Mouse (Mus musculus): ENCODE measurements around the gene Draxin. TPM values are rescaled to one million over a fixed set of nuclear protein-coding genes. Genes with fewer than 3 reads are reported as not detected.

Gene Draxin
- total and polyA plus RNA-seq, 3 experiments: 0.04 TPM; not detected in 2

- no peak for TF ChIP-seq TBP (conservative IDR thresholded peaks at IDR 0.05; ENCODE audit: low read depth, low read length)
- TF ChIP-seq CHD2 (IDR thresholded peaks at IDR 0.05; ENCODE audit: low read length): no peak
- no peak for TF ChIP-seq ELF1 (IDR thresholded peaks at IDR 0.05; ENCODE audit: low read depth, low read length)
- no peak for TF ChIP-seq MAX (IDR thresholded peaks at IDR 0.05; ENCODE audit: low read length)
- no peak for TF ChIP-seq NRF1 (IDR thresholded peaks at IDR 0.05; ENCODE audit: low read depth, low read length)
- no peak for TF ChIP-seq GABPA (IDR thresholded peaks at IDR 0.05; ENCODE audit: insufficient replicate concordance, low read depth, low read length)
- no peak for TF ChIP-seq IRF4 (IDR thresholded peaks at IDR 0.05; ENCODE audit: low read depth, low read length)
- no peak for TF ChIP-seq UBTF (IDR thresholded peaks at IDR 0.05; ENCODE audit: low read depth, low read length)
- no peak for TF ChIP-seq JUND (conservative IDR thresholded peaks at IDR 0.05; ENCODE audit: low read depth, low read length)
- TF ChIP-seq HCFC1 (IDR thresholded peaks at IDR 0.05; ENCODE audit: low read depth, low read length): no peak
- dilution Hi-C loops (cut with MboI; ENCODE audit: extremely low pct_ligation_motif_present, extremely low pct_unique_long_range_greater_than_20kb, low sequenced_read_pairs): no loop called here
These were observed 44.0 kb upstream of the Draxin start for GRCm38 (mm10) chr4:148174495-148174862.

GRCm38 (mm10) chr4:148173811-148174494, 43.5 kb upstream of the Draxin start:
- in situ Hi-C loops (cut with MboI; ENCODE audit: low pct_ligation_motif_present, low pct_unique_long_range_greater_than_20kb, low sequenced_read_pairs) (loop anchor here (5.0 to 25.0 kb wide), 3 partner anchors 71 to 438 kb away; partner anchors contain the start of gene Masp2), dilution Hi-C loops (cut with MboI; ENCODE audit: extremely low pct_ligation_motif_present, extremely low pct_unique_long_range_greater_than_20kb, low sequenced_read_pairs) (no loop called here)
- DNase-seq (ENCODE audit: extremely low read depth): no peak
- Histone ChIP-seq H3K4me2 (ENCODE audit: insufficient read depth, low read depth, poor library complexity, severe bottlenecking) (no peak overlapping the region), H3K36me3 (replicated peaks in 1 of 2; ENCODE audit: control insufficient read depth in 1 of 2, insufficient read depth in 1 of 2, low read length in 1 of 2) (no peaks in the 10 kb centered on the region), H3K27me3 (replicated peaks) (peaks cover 92% of the 10 kb centered on the region), H3K4me3 (replicated peaks in 1 of 3; ENCODE audit: low read depth in 2 of 3, low read length in 2 of 3, poor library complexity in 1 of 3) (no peak overlapping the region), H3K4me1 (ENCODE audit: control insufficient read depth in 1 of 2, insufficient read depth in 2 of 2) (no peaks in the 10 kb centered on the region), H3K9ac (ENCODE audit: insufficient read depth, low read depth) (no peak overlapping the region), H3K27ac (ENCODE audit: insufficient read depth, low read depth) (no peak overlapping the region), H3K79me2 (replicated peaks; ENCODE audit: control insufficient read depth, extremely low read depth, insufficient read depth, poor library complexity, severe bottlenecking) (no peaks in the 10 kb centered on the region; the same call in 1 of the 2 replicates), H3K9me3 (replicated peaks; ENCODE audit: low read length) (no peaks in the 10 kb centered on the region)
- TF ChIP-seq USF1 (IDR thresholded peaks at IDR 0.05; ENCODE audit: low read depth, low read length) (no peak), ZMIZ1 (IDR thresholded peaks at IDR 0.05; ENCODE audit: low read depth, low read length) (no peak), E2F4 (IDR thresholded peaks at IDR 0.05; ENCODE audit: insufficient replicate concordance, low read depth, low read length) (no peak), ELF1 (IDR thresholded peaks at IDR 0.05; ENCODE audit: low read depth, low read length) (no peak), RAD21 (IDR thresholded peaks at IDR 0.05; ENCODE audit: low read depth, low read length) (no peak), PAX5 (IDR thresholded peaks at IDR 0.05; ENCODE audit: low read length) (no peak), ZKSCAN1 (IDR thresholded peaks at IDR 0.05; ENCODE audit: borderline replicate concordance, low read depth, low read length) (no peak), ZC3H11A (IDR thresholded peaks at IDR 0.05; ENCODE audit: low read depth, low read length) (no peak), USF2 (conservative IDR thresholded peaks at IDR 0.05; ENCODE audit: low read depth, low read length) (no peak), MAFK (IDR thresholded peaks at IDR 0.05; ENCODE audit: insufficient replicate concordance, low read length) (no peak), NELFE (IDR thresholded peaks at IDR 0.05; ENCODE audit: low read depth, low read length) (no peak), MAX (IDR thresholded peaks at IDR 0.05; ENCODE audit: low read length) (no peak)

More at GRCm38 (mm10) chr4:148174495-148174862, 44.0 kb upstream of the Draxin start:
- Histone ChIP-seq H3K27ac (ENCODE audit: insufficient read depth, low read depth) (no peak overlapping the region), H3K4me3 (replicated peaks in 1 of 3; ENCODE audit: low read depth in 2 of 3, low read length in 2 of 3, poor library complexity in 1 of 3) (no peak overlapping the region), H3K9me3 (replicated peaks; ENCODE audit: low read length) (no peaks in the 10 kb centered on the region), H3K36me3 (replicated peaks in 1 of 2; ENCODE audit: control insufficient read depth in 1 of 2, insufficient read depth in 1 of 2, low read length in 1 of 2) (no peaks in the 10 kb centered on the region), H3K79me2 (replicated peaks; ENCODE audit: control insufficient read depth, extremely low read depth, insufficient read depth, poor library complexity, severe bottlenecking) (no peaks in the 10 kb centered on the region; the same call in 1 of the 2 replicates), H3K4me2 (ENCODE audit: insufficient read depth, low read depth, poor library complexity, severe bottlenecking) (no peak overlapping the region), H3K27me3 (replicated peaks) (peaks cover 95% of the 10 kb centered on the region), H3K9ac (ENCODE audit: insufficient read depth, low read depth) (no peak overlapping the region), H3K4me1 (ENCODE audit: control insufficient read depth in 1 of 2, insufficient read depth in 2 of 2) (no peaks in the 10 kb centered on the region)
- in situ Hi-C loops (cut with MboI; ENCODE audit: low pct_ligation_motif_present, low pct_unique_long_range_greater_than_20kb, low sequenced_read_pairs): loop anchor here (5.0 to 25.0 kb wide), 3 partner anchors 70 to 438 kb away; partner anchors contain the start of gene Masp2
- DNase-seq (ENCODE audit: extremely low read depth): no peak
